Mouse (Mus musculus): ENCODE results near the gene Vamp5. TPM values are rescaled to one million over a fixed set of nuclear protein-coding genes. Genes with fewer than 3 reads are reported as not detected.

The Vamp5 gene
- polyA plus RNA-seq, 1 experiment from 2014 or later: 50.1 TPM

DNA sequence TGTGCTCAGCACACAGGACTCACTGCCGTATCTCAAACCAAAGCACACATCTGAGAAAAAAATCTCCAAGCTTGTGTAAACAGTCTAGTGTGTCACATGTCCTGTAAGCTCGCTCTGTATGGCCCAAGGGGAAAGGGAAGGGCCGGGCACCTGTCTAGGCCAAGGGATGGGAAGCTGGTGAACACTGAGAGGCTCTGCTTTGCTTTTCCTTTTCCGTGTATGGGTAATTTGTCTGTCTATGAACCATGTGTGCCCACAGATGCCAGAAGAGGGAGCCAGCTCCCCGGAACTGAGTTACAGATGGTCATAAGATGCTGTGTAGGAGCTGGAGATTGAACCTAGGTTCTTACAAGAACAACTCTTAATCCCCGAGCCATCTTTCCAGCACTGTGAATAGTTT lies 54.0 kb downstream of the Vamp5 start:
- DNase-seq (ENCODE audit: low spot score) (peak; percentile 54), ATAC-seq (replicated peaks; ENCODE audit: low FRiP score, low read depth) (no peak)
- Histone ChIP-seq H3K9ac (ENCODE audit: low read depth, low read length) (no peak overlapping the region), H3K4me1 (replicated peaks; ENCODE audit: insufficient read depth, low read length) (no peaks in the 10 kb centered on the region), H3K4me3 (replicated peaks; ENCODE audit: low read depth, low read length) (no peak overlapping the region), H3K27me3 (ENCODE audit: insufficient read depth, low read length) (no peaks in the 10 kb centered on the region), H3K4me2 (ENCODE audit: low read length) (no peak overlapping the region), H3K9me3 (replicated peaks; ENCODE audit: low read length) (no peaks in the 10 kb centered on the region), H3K36me3 (ENCODE audit: insufficient read depth, low read length) (peaks cover 56% of the 10 kb centered on the region), H3K27ac (no peak overlapping the region)
- TF ChIP-seq CTCF (IDR thresholded peaks at IDR 0.05; ENCODE audit: low read depth): peak; percentile 60
- 69% methylated on average over 6 of the region's 6 CpGs for WGBS

DNA sequence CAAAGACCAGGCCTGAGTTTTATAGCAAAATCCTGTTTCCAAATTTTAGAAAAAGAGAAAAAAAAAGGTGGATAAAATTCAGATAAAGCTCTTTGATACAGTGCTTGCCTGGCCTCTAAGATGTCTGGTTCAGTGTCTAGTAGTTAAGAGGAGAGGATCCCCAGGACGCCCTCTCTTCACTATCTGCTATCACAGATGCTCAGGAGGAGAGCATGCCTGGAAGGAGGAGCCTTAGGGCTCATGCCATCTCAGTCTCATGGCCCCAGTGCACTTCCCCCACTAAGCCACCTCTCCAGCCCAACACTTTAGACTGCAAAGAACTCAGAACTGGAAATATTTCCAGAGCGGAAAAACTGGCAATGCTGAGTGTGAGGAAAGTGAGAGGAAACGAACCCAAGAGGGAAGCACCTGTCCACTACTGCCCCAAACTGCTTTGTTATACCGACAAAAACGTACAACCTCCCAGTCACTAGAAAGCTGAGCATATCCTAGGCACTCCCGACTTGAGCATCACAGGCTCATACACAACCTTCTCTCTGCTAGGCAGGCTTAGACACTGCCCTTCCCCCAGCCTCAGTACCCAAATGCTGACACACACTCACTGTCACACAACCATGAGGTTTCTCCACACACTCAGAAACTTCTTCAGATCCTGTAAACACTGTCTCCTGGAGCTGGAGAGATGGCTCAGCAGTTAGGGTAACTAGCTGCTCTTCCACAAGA lies 56.3 kb downstream of the Vamp5 start:
- no peak overlapping the region for H3K9ac ChIP-seq (ENCODE audit: low read depth, low read length)
- H3K4me3 ChIP-seq (replicated peaks; ENCODE audit: low read depth, low read length): no peak overlapping the region
- no peaks in the 10 kb centered on the region for H3K27me3 ChIP-seq (ENCODE audit: insufficient read depth, low read length)
- peaks cover 60% of the 10 kb centered on the region for H3K36me3 ChIP-seq (ENCODE audit: insufficient read depth, low read length)
- no peaks in the 10 kb centered on the region for H3K9me3 ChIP-seq (replicated peaks; ENCODE audit: low read length)
- H3K27ac ChIP-seq: no peak overlapping the region
- H3K4me1 ChIP-seq (replicated peaks; ENCODE audit: insufficient read depth, low read length): no peaks in the 10 kb centered on the region
- TF ChIP-seq CTCF (IDR thresholded peaks at IDR 0.05; ENCODE audit: low read depth): no peak
- 92% methylated on average over 6 of the region's 6 CpGs for WGBS
- no peak overlapping the region for H3K4me2 ChIP-seq (ENCODE audit: low read length)
- ATAC-seq (replicated peaks; ENCODE audit: low FRiP score, low read depth) (no peak), DNase-seq (ENCODE audit: low spot score) (no peak)

DNA sequence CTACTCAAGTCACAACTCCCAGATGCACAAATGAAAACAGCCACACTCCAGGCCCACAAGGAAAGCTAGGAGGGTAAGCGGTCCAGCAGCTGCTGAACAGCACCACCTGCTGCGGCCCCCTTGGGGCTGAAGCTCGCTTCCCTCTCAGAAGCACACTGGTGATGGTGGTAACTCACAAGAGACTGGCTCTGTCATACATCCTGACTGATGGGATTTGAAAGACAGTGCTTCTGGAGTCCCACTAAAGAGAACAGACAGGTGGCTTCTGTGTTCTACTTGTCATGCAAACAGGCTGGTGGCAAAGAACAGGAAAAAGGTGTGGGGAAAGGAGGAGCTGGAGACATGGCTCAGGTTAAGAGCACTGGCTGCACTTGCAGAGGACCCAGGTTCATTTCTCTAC lies 57.3 kb downstream of the Vamp5 start:
- Histone ChIP-seq H3K4me2 (ENCODE audit: low read length) (no peak overlapping the region), H3K9ac (ENCODE audit: low read depth, low read length) (no peak overlapping the region), H3K27me3 (ENCODE audit: insufficient read depth, low read length) (no peaks in the 10 kb centered on the region), H3K27ac (no peak overlapping the region), H3K4me3 (replicated peaks; ENCODE audit: low read depth, low read length) (no peak overlapping the region), H3K36me3 (ENCODE audit: insufficient read depth, low read length) (peaks cover 55% of the 10 kb centered on the region), H3K4me1 (replicated peaks; ENCODE audit: insufficient read depth, low read length) (no peaks in the 10 kb centered on the region), H3K9me3 (replicated peaks; ENCODE audit: low read length) (no peaks in the 10 kb centered on the region)
- no peak for ATAC-seq (replicated peaks; ENCODE audit: low FRiP score, low read depth)
- WGBS: 92% methylated on average over 3 of the region's 3 CpGs
- no peak for DNase-seq (ENCODE audit: low spot score)
- no peak for TF ChIP-seq CTCF (IDR thresholded peaks at IDR 0.05; ENCODE audit: low read depth)

DNA sequence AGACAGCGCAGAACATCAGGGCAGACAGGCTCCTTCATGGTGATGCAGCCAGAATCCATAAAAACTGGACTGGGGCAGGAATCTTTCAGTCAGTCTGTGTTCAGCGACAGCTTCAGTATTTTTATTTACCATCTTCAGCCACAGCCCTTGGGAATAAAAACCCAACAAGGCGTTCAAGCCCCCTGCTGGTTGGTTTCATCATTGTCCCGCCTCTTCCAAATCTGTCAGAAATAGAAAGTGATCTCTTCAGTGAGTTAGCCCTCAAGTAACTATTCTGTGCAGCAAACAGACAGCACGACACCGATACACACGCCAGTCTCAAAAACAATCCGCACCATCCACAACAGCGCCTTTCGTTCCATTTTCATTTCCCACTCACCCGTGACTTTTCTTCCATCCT lies 61.2 kb downstream of the Vamp5 start:
- peaks cover 48% of the 10 kb centered on the region for H3K36me3 ChIP-seq (ENCODE audit: insufficient read depth, low read length)

More for the DNA sequence above, 61.2 kb downstream of the Vamp5 start:
- 81% methylated on average over 11 of the region's 11 CpGs for WGBS
- TF ChIP-seq CTCF (IDR thresholded peaks at IDR 0.05; ENCODE audit: low read depth): peak; percentile 74
- Histone ChIP-seq H3K4me2 (ENCODE audit: low read length) (no peak overlapping the region), H3K9me3 (replicated peaks; ENCODE audit: low read length) (no peaks in the 10 kb centered on the region), H3K4me3 (replicated peaks; ENCODE audit: low read depth, low read length) (no peak overlapping the region), H3K9ac (ENCODE audit: low read depth, low read length) (no peak overlapping the region), H3K27ac (no peak overlapping the region), H3K4me1 (replicated peaks; ENCODE audit: insufficient read depth, low read length) (no peaks in the 10 kb centered on the region), H3K27me3 (ENCODE audit: insufficient read depth, low read length) (no peaks in the 10 kb centered on the region)
- ATAC-seq (replicated peaks; ENCODE audit: low FRiP score, low read depth) (no peak), DNase-seq (ENCODE audit: low spot score) (peak; percentile 68)

Other genes with a start within 250 kb of the Vamp5 start
- 18.0 and 20.8 TPM in 2 replicates for gene Atoh8, start 144.9 kb downstream of the Vamp5 start, polyA plus RNA-seq (2015; fragmentation: Nextera tagmentation; extraction: Ambion mirVana)
- not detected in 2 replicates for gene Sftpb, start 75.9 kb downstream of the Vamp5 start, polyA plus RNA-seq (2015; fragmentation: Nextera tagmentation; extraction: Ambion mirVana)
- 35.6 and 37.2 TPM in 2 replicates for gene Usp39, start 35.3 kb downstream of the Vamp5 start, polyA plus RNA-seq (2015; fragmentation: Nextera tagmentation; extraction: Ambion mirVana)
- gene 0610030E20Rik, start 33.2 kb downstream of the Vamp5 start, polyA plus RNA-seq (2015; fragmentation: Nextera tagmentation; extraction: Ambion mirVana): 21.8 and 24.4 TPM in 2 replicates
- gene Tmem150a, start 25.0 kb downstream of the Vamp5 start, polyA plus RNA-seq (2015; fragmentation: Nextera tagmentation; extraction: Ambion mirVana): 50.5 and 50.6 TPM in 2 replicates
- gene Rnf181, start 13.5 kb downstream of the Vamp5 start, polyA plus RNA-seq (2015; fragmentation: Nextera tagmentation; extraction: Ambion mirVana): 150 and 164 TPM in 2 replicates
- 228 and 241 TPM in 2 replicates for gene Vamp8, start 10.2 kb upstream of the Vamp5 start, polyA plus RNA-seq (2015; fragmentation: Nextera tagmentation; extraction: Ambion mirVana)
- gene Ggcx, start 33.8 kb upstream of the Vamp5 start, polyA plus RNA-seq (2015; fragmentation: Nextera tagmentation; extraction: Ambion mirVana): 19.1 and 21.7 TPM in 2 replicates
- gene Mat2a, start 59.1 kb upstream of the Vamp5 start, polyA plus RNA-seq (2015; fragmentation: Nextera tagmentation; extraction: Ambion mirVana): 320 and 335 TPM in 2 replicates
- gene Sh2d6, start 141.2 kb upstream of the Vamp5 start, polyA plus RNA-seq (2015; fragmentation: Nextera tagmentation; extraction: Ambion mirVana): 0.10 TPM in 1 of 2 replicates, not detected in the other
- gene Capg, start 163.9 kb upstream of the Vamp5 start, polyA plus RNA-seq (2015; fragmentation: Nextera tagmentation; extraction: Ambion mirVana): 129 and 131 TPM in 2 replicates
- gene Elmod3, start 217.9 kb upstream of the Vamp5 start, polyA plus RNA-seq (2015; fragmentation: Nextera tagmentation; extraction: Ambion mirVana): 16.2 and 18.1 TPM in 2 replicates
- gene Retsat, start 218.0 kb upstream of the Vamp5 start, polyA plus RNA-seq (2015; fragmentation: Nextera tagmentation; extraction: Ambion mirVana): 41.0 and 45.3 TPM in 2 replicates
- 42.3 and 44.2 TPM in 2 replicates for gene Tgoln1, start 236.5 kb upstream of the Vamp5 start, polyA plus RNA-seq (2015; fragmentation: Nextera tagmentation; extraction: Ambion mirVana)